In genomic region chr6:34600850-34601249, GRCm38 (mm10) we compare ENCODE assay signal across 18 mouse cellular contexts. TPM values are rescaled to one million over a fixed set of nuclear protein-coding genes. Genes with fewer than 3 reads are reported as not detected.
DNase-seq lines count a peak whose midpoint lies in the region; ATAC-seq and TF ChIP-seq lines count a peak whose summit lies in the region.
"Had no signal": no experiment of that assay in that cellular context is flagged by ENCODE, and none has a peak within 500 bp of the region (broad histone marks: within the 10 kb centered on the region; RNA-seq: fewer than 3 reads in every experiment).

No protein-coding gene starts in this region.

- WGBS in heart, embryonic 10.5 days, result 70% methylated on average over 4 of the region's 4 CpGs
- WGBS in heart, adult 2 months, result 77% methylated on average over 4 of the region's 4 CpGs
- WGBS in kidney, embryonic 16.5 days, result 80% methylated on average over 4 of the region's 4 CpGs
- WGBS in embryonic facial prominence, embryonic 11.5 days, result 76% methylated on average over 4 of the region's 4 CpGs
- WGBS in limb, embryonic 14.5 days, result 70% methylated on average over 4 of the region's 4 CpGs

- peaks cover 3% of the 10 kb centered on the region; the same call in 1 of the 2 replicates for H3K79me2 ChIP-seq in heart, adult 2 months (replicated peaks; ENCODE audit: control insufficient read depth, insufficient read depth, low read length)

- no peak for TF ChIP-seq CTCF in heart, adult 2 months (IDR thresholded peaks at IDR 0.05)

- no peak for ATAC-seq in kidney, embryonic 16.5 days (ENCODE audit: low FRiP score, low TSS enrichment)
- ATAC-seq in embryonic facial prominence, embryonic 11.5 days (replicated peaks; ENCODE audit: insufficient number of reproducible peaks, low FRiP score, low TSS enrichment, low read depth), result no peak
- no peak for ATAC-seq in limb, embryonic 14.5 days (ENCODE audit: low FRiP score, low read depth)
- ATAC-seq: midbrain, embryonic 15.5 days had no signal

- intact Hi-C loops in heart, adult 2 months (cut with DNase I), result no loop called here

- no peak for TF ChIP-seq EP300 in heart, adult 2 months (IDR thresholded peaks at IDR 0.05; ENCODE audit: insufficient read depth, low read depth, low read length)

- no peaks in the 10 kb centered on the region for H3K36me3 ChIP-seq in heart, embryonic 10.5 days
- peaks cover 11% of the 10 kb centered on the region for H3K36me3 ChIP-seq in heart, adult 2 months (ENCODE audit: control insufficient read depth, insufficient read depth, low read length)
- no peaks in the 10 kb centered on the region for H3K36me3 ChIP-seq in kidney, embryonic 16.5 days (ENCODE audit: insufficient read depth, low read length)
- H3K36me3 ChIP-seq in embryonic facial prominence, embryonic 11.5 days (replicated peaks; ENCODE audit: control insufficient read depth, insufficient read depth, low read depth, low read length), result no peaks in the 10 kb centered on the region
- H3K36me3 ChIP-seq in limb, embryonic 14.5 days (ENCODE audit: control insufficient read depth, insufficient read depth, low read length), result no peaks in the 10 kb centered on the region
- H3K36me3 ChIP-seq: hindbrain, embryonic 10.5 days; midbrain, embryonic 15.5 days had no signal

- no peaks in the 10 kb centered on the region for H3K9me3 ChIP-seq in heart, embryonic 10.5 days
- H3K9me3 ChIP-seq in kidney, embryonic 16.5 days (ENCODE audit: low read length), result no peaks in the 10 kb centered on the region
- H3K9me3 ChIP-seq in embryonic facial prominence, embryonic 11.5 days (replicated peaks; ENCODE audit: control insufficient read depth, low read length), result no peaks in the 10 kb centered on the region
- H3K9me3 ChIP-seq in limb, embryonic 14.5 days (ENCODE audit: control insufficient read depth, low read length), result no peaks in the 10 kb centered on the region
- H3K9me3 ChIP-seq: hindbrain, embryonic 10.5 days; midbrain, embryonic 15.5 days had no signal

- H3K9ac ChIP-seq in heart, adult 2 months (ENCODE audit: low read depth, low read length), result no peak overlapping the region; the same call in 1 of the 2 replicates
- no peak overlapping the region for H3K9ac ChIP-seq in kidney, embryonic 16.5 days (replicated peaks; ENCODE audit: low read length)
- H3K9ac ChIP-seq in embryonic facial prominence, embryonic 11.5 days (replicated peaks; ENCODE audit: low read length), result no peak overlapping the region
- H3K9ac ChIP-seq in limb, embryonic 14.5 days (ENCODE audit: low read depth, low read length, severe bottlenecking), result no peak overlapping the region
- H3K9ac ChIP-seq: midbrain, embryonic 15.5 days had no signal

- DNase-seq in heart, embryonic 10.5 days (ENCODE audit: low spot score), result no peak
- no peak for DNase-seq in heart, adult 2 months
- DNase-seq in kidney, adult 18-20 months, result no peak
- DNase-seq in embryonic facial prominence, embryonic 11.5 days (ENCODE audit: low spot score), result no peak
- no peak for DNase-seq in limb, embryonic 14.5 days (ENCODE audit: low spot score)
- DNase-seq in right cerebral cortex, adult 2 months (ENCODE audit: low spot score in 2 of 2), result no peak
- no peak for DNase-seq in frontal cortex, postnatal 25 days (ENCODE audit: low spot score in 2 of 2)
- DNase-seq: adrenal gland, postnatal 14 days; cerebellum, postnatal 25 days; kidney, postnatal 36 days; layer of hippocampus, postnatal 36 days; liver; thymus, postnatal 25 days had no signal

- no peak overlapping the region; the same call in 1 of the 2 replicates for H3K4me3 ChIP-seq in heart, embryonic 10.5 days
- H3K4me3 ChIP-seq in heart, adult 2 months, result no peak overlapping the region; the same call in 1 of the 2 replicates
- peak overlapping the region; percentile 47; the same call in 1 of the 2 replicates for H3K4me3 ChIP-seq in kidney, embryonic 16.5 days (ENCODE audit: low read length)
- no peak overlapping the region for H3K4me3 ChIP-seq in embryonic facial prominence, embryonic 11.5 days (ENCODE audit: low read depth, low read length)
- H3K4me3 ChIP-seq in limb, embryonic 14.5 days (replicated peaks; ENCODE audit: low read length), result no peak overlapping the region
- H3K4me3 ChIP-seq: erythroblast, embryonic 14.5 days; hindbrain, embryonic 10.5 days; midbrain, embryonic 15.5 days had no signal

- no peak for TF ChIP-seq POLR2A in heart, adult 2 months (IDR thresholded peaks at IDR 0.05; ENCODE audit: insufficient read depth, low read depth, low read length)
- no peak for TF ChIP-seq POLR2A in limb, embryonic 14.5 days (IDR thresholded peaks at IDR 0.05; ENCODE audit: borderline replicate concordance, extremely low read depth, insufficient read depth, insufficient read length)

- H3K4me2 ChIP-seq in kidney, embryonic 16.5 days (replicated peaks; ENCODE audit: low read depth, low read length), result peak overlapping the region; percentile 43
- H3K4me2 ChIP-seq in embryonic facial prominence, embryonic 11.5 days (ENCODE audit: low read depth, low read length), result 0 out of 2 replicates have a peak overlapping the region, but pooled peaks have one; percentile 11
- H3K4me2 ChIP-seq in limb, embryonic 14.5 days (replicated peaks; ENCODE audit: low read depth, low read length, severe bottlenecking), result peak overlapping the region; percentile 76
- H3K4me2 ChIP-seq: midbrain, embryonic 15.5 days had no signal

- H3K27me3 ChIP-seq in heart, embryonic 10.5 days (ENCODE audit: insufficient read depth, poor library complexity, severe bottlenecking), result no peaks in the 10 kb centered on the region
- H3K27me3 ChIP-seq in heart, adult 2 months (ENCODE audit: control insufficient read depth, insufficient read depth, low read length), result no peaks in the 10 kb centered on the region
- H3K27me3 ChIP-seq in kidney, embryonic 16.5 days (ENCODE audit: insufficient read depth, low read length), result no peaks in the 10 kb centered on the region
- no peaks in the 10 kb centered on the region for H3K27me3 ChIP-seq in embryonic facial prominence, embryonic 11.5 days (ENCODE audit: control insufficient read depth, insufficient read depth, low read length)
- H3K27me3 ChIP-seq in limb, embryonic 14.5 days (ENCODE audit: control insufficient read depth, insufficient read depth, low read length), result no peaks in the 10 kb centered on the region
- H3K27me3 ChIP-seq: midbrain, embryonic 15.5 days had no signal

- H3K4me1 ChIP-seq in heart, embryonic 10.5 days, result peaks cover 55% of the 10 kb centered on the region
- H3K4me1 ChIP-seq in heart, adult 2 months (ENCODE audit: control insufficient read depth, insufficient read depth, low read length), result peaks cover 17% of the 10 kb centered on the region
- peaks cover 36% of the 10 kb centered on the region for H3K4me1 ChIP-seq in kidney, embryonic 16.5 days (ENCODE audit: insufficient read depth, low read length)
- peaks cover 2% of the 10 kb centered on the region; the same call in 1 of the 2 replicates for H3K4me1 ChIP-seq in embryonic facial prominence, embryonic 11.5 days (ENCODE audit: control insufficient read depth, insufficient read depth, low read length)
- H3K4me1 ChIP-seq in limb, embryonic 14.5 days (ENCODE audit: control insufficient read depth, insufficient read depth, low read length), result peaks cover 39% of the 10 kb centered on the region

- peak overlapping the region; percentile 92; the same call in 1 of the 2 replicates for H3K27ac ChIP-seq in heart, embryonic 10.5 days
- no peak overlapping the region for H3K27ac ChIP-seq in heart, adult 2 months
- H3K27ac ChIP-seq in kidney, embryonic 16.5 days (ENCODE audit: low read length), result no peak overlapping the region
- H3K27ac ChIP-seq in embryonic facial prominence, embryonic 11.5 days (replicated peaks; ENCODE audit: low read depth, low read length), result no peak overlapping the region
- H3K27ac ChIP-seq in limb, embryonic 14.5 days (replicated peaks; ENCODE audit: low read depth, low read length), result no peak overlapping the region
- H3K27ac ChIP-seq: hindbrain, embryonic 10.5 days; macrophage; midbrain, embryonic 15.5 days had no signal

RNA-seq across cellular contexts. Expression of gene Cald1, which starts 2.5 kb away (rescaled TPM):
- 123 and 189 TPM in 2 replicates for polyA plus RNA-seq in heart, embryonic 10.5 days (2016; fragmentation: Nextera tagmentation; extraction: Ambion mirVana)
- total RNA-seq in heart, adult 2 months (2021), result 10 to 100 TPM; 47.6 to 62.8 TPM
- polyA plus RNA-seq in heart, adult 2 months (2012; rRNA removed), result 14.1 and 28.2 TPM in 2 replicates
- 238 and 243 TPM in 2 replicates for polyA plus RNA-seq in kidney, embryonic 16.5 days (2015; fragmentation: Nextera tagmentation; extraction: Ambion mirVana)
- polyA plus RNA-seq in embryonic facial prominence, embryonic 11.5 days (2014; fragmentation: Nextera tagmentation; extraction: Ambion mirVana), result 274 and 283 TPM in 2 replicates
- 104 and 127 TPM in 2 replicates for polyA plus RNA-seq in limb, embryonic 14.5 days (2012; rRNA removed)
- polyA plus RNA-seq in limb, embryonic 14.5 days (2014; fragmentation: Nextera tagmentation; extraction: Ambion mirVana), result 231 and 262 TPM in 2 replicates

Comparison
In these comparisons a context has a peak if more than half of its experiments do, and no peak if none do; other contexts are left out.
1. H3K4me2 ChIP-seq: peak in every context shown above with its lines; median percentile 76 in limb, embryonic 14.5 days; 43 in kidney, embryonic 16.5 days; 11 in embryonic facial prominence, embryonic 11.5 days.